Mouse (Mus musculus): Measurements from ENCODE around the gene Chst5. TPM values are rescaled to one million over a fixed set of nuclear protein-coding genes. Genes with fewer than 3 reads are reported as not detected.

Chst5 gene
- polyA plus RNA-seq, 1 experiment from 2014 or later, result 2.2 TPM

- Histone ChIP-seq H3K4me2 (ENCODE audit: low read depth, low read length) (no peak overlapping the region), H3K27ac (replicated peaks; ENCODE audit: low read depth, low read length) (no peak overlapping the region), H3K36me3 (replicated peaks; ENCODE audit: control insufficient read depth, insufficient read depth, low read depth, low read length) (no peaks in the 10 kb centered on the region), H3K9me3 (replicated peaks; ENCODE audit: control insufficient read depth, low read length) (no peaks in the 10 kb centered on the region), H3K9ac (replicated peaks; ENCODE audit: low read length) (no peak overlapping the region), H3K27me3 (ENCODE audit: control insufficient read depth, insufficient read depth, low read length) (no peaks in the 10 kb centered on the region), H3K4me1 (ENCODE audit: control insufficient read depth, insufficient read depth, low read length) (no peaks in the 10 kb centered on the region; the same call in 1 of the 2 replicates), H3K4me3 (ENCODE audit: low read depth, low read length) (no peak overlapping the region)
- 89% methylated on average over 2 of the region's 2 CpGs for WGBS
- no peak for DNase-seq (ENCODE audit: low spot score)
- no peak for ATAC-seq (replicated peaks; ENCODE audit: insufficient number of reproducible peaks, low FRiP score, low TSS enrichment, low read depth)
These were observed 24.0 kb upstream of the Chst5 start for GRCm38 (mm10) chr8:111934201-111934600.

GRCm38 (mm10) chr8:111933348-111934076 is 23.3 kb upstream of the Chst5 start, which contains the start of gene Tmem231:
Gene Tmem231 (minus strand): TSS chr8:111933881.
- Histone ChIP-seq H3K27me3 (ENCODE audit: control insufficient read depth, insufficient read depth, low read length) (no peaks in the 10 kb centered on the region), H3K4me1 (ENCODE audit: control insufficient read depth, insufficient read depth, low read length) (no peaks in the 10 kb centered on the region; the same call in 1 of the 2 replicates), H3K27ac (replicated peaks; ENCODE audit: low read depth, low read length) (peak within 1 kb of the TSS; percentile 66; the same call in 1 of the 2 replicates), H3K4me2 (ENCODE audit: low read depth, low read length) (peak within 1 kb of the TSS; percentile 90), H3K9ac (replicated peaks; ENCODE audit: low read length) (peak within 1 kb of the TSS; percentile 82), H3K9me3 (replicated peaks; ENCODE audit: control insufficient read depth, low read length) (no peaks in the 10 kb centered on the region), H3K36me3 (replicated peaks; ENCODE audit: control insufficient read depth, insufficient read depth, low read depth, low read length) (no peaks in the 10 kb centered on the region), H3K4me3 (ENCODE audit: low read depth, low read length) (peak within 1 kb of the TSS; percentile 69)
- WGBS, result under 1% methylated on average over 53 of the region's 53 CpGs
- ATAC-seq (replicated peaks; ENCODE audit: insufficient number of reproducible peaks, low FRiP score, low TSS enrichment, low read depth) (peak; percentile 99), DNase-seq (ENCODE audit: low spot score) (peak; percentile 94)

GRCm38 (mm10) chr8:111932580-111933336 is 22.5 kb upstream of the Chst5 start:
- DNase-seq (ENCODE audit: low spot score) (peak; percentile 65), ATAC-seq (replicated peaks; ENCODE audit: insufficient number of reproducible peaks, low FRiP score, low TSS enrichment, low read depth) (no peak)
- Histone ChIP-seq H3K4me2 (ENCODE audit: low read depth, low read length) (peak overlapping the region; percentile 90), H3K4me1 (ENCODE audit: control insufficient read depth, insufficient read depth, low read length) (no peaks in the 10 kb centered on the region; the same call in 1 of the 2 replicates), H3K27ac (replicated peaks; ENCODE audit: low read depth, low read length) (peak overlapping the region; percentile 66; the same call in 1 of the 2 replicates), H3K27me3 (ENCODE audit: control insufficient read depth, insufficient read depth, low read length) (no peaks in the 10 kb centered on the region), H3K4me3 (ENCODE audit: low read depth, low read length) (peak overlapping the region; percentile 69), H3K36me3 (replicated peaks; ENCODE audit: control insufficient read depth, insufficient read depth, low read depth, low read length) (no peaks in the 10 kb centered on the region), H3K9ac (replicated peaks; ENCODE audit: low read length) (peak overlapping the region; percentile 82), H3K9me3 (replicated peaks; ENCODE audit: control insufficient read depth, low read length) (no peaks in the 10 kb centered on the region)
- 30% methylated on average over 19 of the region's 19 CpGs for WGBS

GRCm38 (mm10) chr8:111931721-111932120 is 21.5 kb upstream of the Chst5 start:
- no peaks in the 10 kb centered on the region; the same call in 1 of the 2 replicates for H3K4me1 ChIP-seq (ENCODE audit: control insufficient read depth, insufficient read depth, low read length)
- peak; percentile 38 for DNase-seq (ENCODE audit: low spot score)
- no peak for ATAC-seq (replicated peaks; ENCODE audit: insufficient number of reproducible peaks, low FRiP score, low TSS enrichment, low read depth)
- H3K9me3 ChIP-seq (replicated peaks; ENCODE audit: control insufficient read depth, low read length), result no peaks in the 10 kb centered on the region
- no peak overlapping the region for H3K9ac ChIP-seq (replicated peaks; ENCODE audit: low read length)
- H3K4me3 ChIP-seq (ENCODE audit: low read depth, low read length), result no peak overlapping the region
- H3K27ac ChIP-seq (replicated peaks; ENCODE audit: low read depth, low read length), result no peak overlapping the region
- no peaks in the 10 kb centered on the region for H3K27me3 ChIP-seq (ENCODE audit: control insufficient read depth, insufficient read depth, low read length)
- WGBS, result 65% methylated on average over 16 of the region's 16 CpGs
- no peaks in the 10 kb centered on the region for H3K36me3 ChIP-seq (replicated peaks; ENCODE audit: control insufficient read depth, insufficient read depth, low read depth, low read length)
- H3K4me2 ChIP-seq (ENCODE audit: low read depth, low read length), result no peak overlapping the region

DNA sequence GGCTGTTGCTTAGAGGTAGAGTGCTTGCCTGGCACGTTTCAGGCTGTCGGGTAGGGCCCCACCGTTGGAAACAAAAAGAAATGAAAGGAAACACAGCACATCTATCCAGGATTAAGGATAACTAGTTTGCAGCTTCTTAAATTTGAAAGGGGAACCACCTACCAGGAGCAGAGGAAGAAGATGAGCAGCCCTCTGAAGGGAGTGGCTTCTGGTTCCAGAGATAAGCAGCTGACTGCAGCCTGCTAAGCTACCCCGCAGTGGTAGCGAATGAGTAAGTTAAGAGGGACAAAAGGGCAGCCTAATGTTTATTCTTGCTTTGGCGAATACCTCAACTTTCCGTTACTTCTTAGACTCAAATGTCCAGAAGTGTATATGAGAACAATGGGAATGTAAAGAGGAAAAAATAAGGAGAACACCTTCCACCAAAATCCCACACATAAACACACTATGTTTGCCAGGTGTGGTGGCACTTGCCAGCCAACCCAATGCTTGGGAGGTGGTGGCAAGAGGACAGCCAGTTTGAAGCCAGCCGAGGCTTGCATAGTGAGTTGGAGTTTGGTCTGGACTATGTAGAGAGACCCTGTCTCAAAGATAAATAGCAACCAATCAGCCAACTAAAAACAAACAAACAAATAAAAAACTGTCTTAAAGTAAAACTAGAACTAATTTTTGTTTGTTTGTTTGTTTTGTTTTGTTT is 19.5 kb upstream of the Chst5 start:
- H3K9ac ChIP-seq (replicated peaks; ENCODE audit: low read length), result no peak overlapping the region

DNA sequence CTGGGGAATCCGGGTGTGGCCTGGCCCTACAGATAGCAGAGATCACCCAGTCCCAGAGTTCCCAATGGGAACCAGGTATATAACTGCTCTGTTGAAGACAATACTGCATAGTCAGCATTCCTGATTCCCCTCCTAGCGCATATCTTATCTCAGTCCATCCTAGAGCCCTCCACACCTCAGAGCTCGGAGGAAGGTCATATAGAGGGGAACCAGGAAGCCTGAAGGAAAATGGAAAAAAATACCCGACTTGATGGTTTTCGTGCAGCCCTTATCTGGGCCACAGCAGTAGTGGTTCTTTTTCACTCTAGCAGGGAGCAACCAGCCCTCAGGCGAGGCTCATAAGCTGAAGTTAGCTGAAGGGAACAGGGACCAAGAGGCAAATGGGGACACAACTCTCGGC is 14.7 kb upstream of the Chst5 start:
- no peaks in the 10 kb centered on the region for H3K36me3 ChIP-seq (replicated peaks; ENCODE audit: control insufficient read depth, insufficient read depth, low read depth, low read length)
- no peaks in the 10 kb centered on the region for H3K4me1 ChIP-seq (ENCODE audit: control insufficient read depth, insufficient read depth, low read length)
- 82% methylated on average over 7 of the region's 7 CpGs for WGBS
- no peaks in the 10 kb centered on the region for H3K9me3 ChIP-seq (replicated peaks; ENCODE audit: control insufficient read depth, low read length)
- H3K4me3 ChIP-seq (ENCODE audit: low read depth, low read length), result no peak overlapping the region
- no peak overlapping the region for H3K4me2 ChIP-seq (ENCODE audit: low read depth, low read length)
- ATAC-seq (replicated peaks; ENCODE audit: insufficient number of reproducible peaks, low FRiP score, low TSS enrichment, low read depth) (no peak), DNase-seq (ENCODE audit: low spot score) (no peak)
- H3K9ac ChIP-seq (replicated peaks; ENCODE audit: low read length), result no peak overlapping the region
- H3K27me3 ChIP-seq (ENCODE audit: control insufficient read depth, insufficient read depth, low read length), result no peaks in the 10 kb centered on the region
- no peak overlapping the region for H3K27ac ChIP-seq (replicated peaks; ENCODE audit: low read depth, low read length)

More for the DNA sequence above, 19.5 kb upstream of the Chst5 start:
- no peaks in the 10 kb centered on the region for H3K36me3 ChIP-seq (replicated peaks; ENCODE audit: control insufficient read depth, insufficient read depth, low read depth, low read length)
- H3K4me1 ChIP-seq (ENCODE audit: control insufficient read depth, insufficient read depth, low read length), result no peaks in the 10 kb centered on the region; the same call in 1 of the 2 replicates
- H3K4me2 ChIP-seq (ENCODE audit: low read depth, low read length), result no peak overlapping the region
- H3K9me3 ChIP-seq (replicated peaks; ENCODE audit: control insufficient read depth, low read length), result no peaks in the 10 kb centered on the region
- no peak for DNase-seq (ENCODE audit: low spot score)
- no peak overlapping the region for H3K27ac ChIP-seq (replicated peaks; ENCODE audit: low read depth, low read length)
- 75% methylated on average over 8 of the region's 8 CpGs for WGBS
- no peak for ATAC-seq (replicated peaks; ENCODE audit: insufficient number of reproducible peaks, low FRiP score, low TSS enrichment, low read depth)
- H3K27me3 ChIP-seq (ENCODE audit: control insufficient read depth, insufficient read depth, low read length), result no peaks in the 10 kb centered on the region
- H3K4me3 ChIP-seq (ENCODE audit: low read depth, low read length), result no peak overlapping the region

- no peaks in the 10 kb centered on the region for H3K36me3 ChIP-seq (replicated peaks; ENCODE audit: control insufficient read depth, insufficient read depth, low read depth, low read length)
- no peaks in the 10 kb centered on the region for H3K27me3 ChIP-seq (ENCODE audit: control insufficient read depth, insufficient read depth, low read length)
- H3K4me2 ChIP-seq (ENCODE audit: low read depth, low read length), result no peak overlapping the region
- ATAC-seq (replicated peaks; ENCODE audit: insufficient number of reproducible peaks, low FRiP score, low TSS enrichment, low read depth) (no peak), DNase-seq (ENCODE audit: low spot score) (peak; percentile 66)
- no peaks in the 10 kb centered on the region for H3K9me3 ChIP-seq (replicated peaks; ENCODE audit: control insufficient read depth, low read length)
- H3K27ac ChIP-seq (replicated peaks; ENCODE audit: low read depth, low read length), result no peak overlapping the region
- WGBS, result 29% methylated on average over 10 of the region's 10 CpGs
- no peak overlapping the region for H3K9ac ChIP-seq (replicated peaks; ENCODE audit: low read length)
- H3K4me1 ChIP-seq (ENCODE audit: control insufficient read depth, insufficient read depth, low read length), result no peaks in the 10 kb centered on the region
- H3K4me3 ChIP-seq (ENCODE audit: low read depth, low read length), result no peak overlapping the region
These were observed 13.1 kb upstream of the Chst5 start for GRCm38 (mm10) chr8:111923383-111923804.

Data from embryonic facial prominence, embryonic 11.5 days (tissue).